Comparison of ENCODE assay signal across 1 mouse cellular context in genomic region chr12:55465401-55465983, GRCm38 (mm10).
TF ChIP-seq lines count a peak whose summit lies in the region.

No protein-coding gene starts in this region.

TF ChIP-seq in CH12.LX, 34 proteins besides CTCF, POLR2A, EP300 and RAD21 (continued from another document):
- TF ChIP-seq HCFC1 (IDR thresholded peaks at IDR 0.05; ENCODE audit: low read depth, low read length) (no peak), GABPA (IDR thresholded peaks at IDR 0.05; ENCODE audit: insufficient replicate concordance, low read depth, low read length) (no peak), PAX5 (IDR thresholded peaks at IDR 0.05; ENCODE audit: low read length) (no peak), ETS1 (conservative IDR thresholded peaks at IDR 0.05; ENCODE audit: low read depth, low read length) (peak; percentile 74), MYC (IDR thresholded peaks at IDR 0.05; ENCODE audit: low read depth, low read length) (peak; percentile 60), IRF4 (IDR thresholded peaks at IDR 0.05; ENCODE audit: low read depth, low read length) (peak; percentile 85), MEF2A (IDR thresholded peaks at IDR 0.05; ENCODE audit: borderline replicate concordance, low read depth, low read length) (no peak)
